Mouse (Mus musculus): Measurements from ENCODE around the gene Foxn2.

DNA sequence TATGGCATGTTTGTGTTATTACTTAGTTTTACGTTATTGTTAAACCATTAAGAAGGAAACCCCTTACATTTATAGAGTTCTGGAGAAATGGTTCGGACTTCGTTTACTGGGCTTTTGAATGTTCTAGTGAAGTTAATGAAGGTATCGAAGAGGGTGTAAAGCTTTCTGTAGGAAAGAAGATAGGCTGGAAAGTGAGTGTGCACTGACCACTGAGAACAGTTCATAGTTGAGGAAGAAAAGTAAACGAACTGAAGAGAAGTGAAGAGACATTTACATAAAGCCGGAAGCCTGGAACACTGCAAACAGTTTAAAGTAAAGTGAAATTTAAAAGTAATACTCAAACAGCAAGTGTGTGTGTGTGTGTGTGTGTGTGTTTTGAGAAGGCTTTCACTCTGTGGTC is 2.1 kb downstream of the Foxn2 start:
- TF ChIP-seq CTCF (IDR thresholded peaks at IDR 0.05) (no peak), EP300 (IDR thresholded peaks at IDR 0.05) (no peak)
